Mouse (Mus musculus): ENCODE data around the gene Copg2. TPM values are rescaled to one million over a fixed set of nuclear protein-coding genes. Genes with fewer than 3 reads are reported as not detected.

Gene Copg2
- total RNA-seq, 4 experiments from 2014 or later: 38.2 to 41.3 (median 39.9) TPM

Small RNA genes lying within 50 kb of the gene (microRNA-seq; reads per million reads assigned to microRNA genes)
- gene Mir335: 657 reads per million, percentile 78 among the genes with 10 or more reads in this experiment

Other genes starting within 250 kb of the Copg2 start
- 1 to 10 TPM; 1.5 to 3.4 (median 2.1) TPM for gene Cep41, start 203.0 kb downstream of the Copg2 start, total RNA-seq (2022)
- 1 to 10 TPM; 3.2 to 9.2 (median 7.6) TPM for gene Mest, start 173.2 kb downstream of the Copg2 start, total RNA-seq (2022)
- gene Tsga13, start 18.8 kb upstream of the Copg2 start, total RNA-seq (2022): not detected
- under 1 TPM; 0.09 to 0.52 (median 0.16) TPM for gene Klf14, start 62.3 kb upstream of the Copg2 start, total RNA-seq (2022)